Mouse (Mus musculus) C3H10T1/2 (cell line): ENCODE results near the gene Slc6a15. TPM values are rescaled to one million over a fixed set of nuclear protein-coding genes. Genes with fewer than 3 reads are reported as not detected.

Experiments used
- polyA plus RNA-seq, 2 experiments: library from polyadenylated mRNA; unstranded; fragments of >200 nt; fragmentation: generic; extraction: Trizol; gene quantifications; one replicate each; pipeline ENCODE4 v1.2.1; 2012; ENCODE audit warnings: missing spikeins in 2 of 2

The Slc6a15 gene
- polyA plus RNA-seq = not detected

GRCm38 (mm10) chr10:103367371-103368295, at the start of gene Slc6a15:
Slc6a15 (plus strand) TSS chr10:103367783.

Other genes with a start within 250 kb of the Slc6a15 start
- not detected for gene Lrriq1, start 131.5 kb upstream of the Slc6a15 start, polyA plus RNA-seq